Mouse (Mus musculus): Measurements from ENCODE around the gene Sez6. TPM values are rescaled to one million over a fixed set of nuclear protein-coding genes. Genes with fewer than 3 reads are reported as not detected.

Sez6 gene
- polyA plus RNA-seq, 1 experiment from 2014 or later = not detected

- ATAC-seq = no peak
- DNase-seq (ENCODE audit: low read depth, low spot score) = no peak
- in situ Hi-C loops (cut with MboI; ENCODE audit: low pct_unique_long_range_greater_than_20kb) = no loop called here
- ChIA-PET POLR2A (no interaction called here), CTCF (interaction anchor here (1.2 kb wide), 1 partner anchor 105 kb away, joined by 3 read pairs; no protein-coding TSS in a partner anchor)
- H3K27me3 ChIP-seq = peaks cover 38% of the 10 kb centered on the region
- TF ChIP-seq CTCF (IDR thresholded peaks at IDR 0.05) = no peak
Observed at GRCm38 (mm10) chr11:77925836-77926657, 4.6 kb upstream of the Sez6 start.

GRCm38 (mm10) chr11:77926666-77927065 lies 3.9 kb upstream of the Sez6 start:
- ATAC-seq (no peak), DNase-seq (ENCODE audit: low read depth, low spot score) (no peak)
- peaks cover 41% of the 10 kb centered on the region for H3K27me3 ChIP-seq
- ChIA-PET CTCF (interaction anchor here (1.2 kb wide), 1 partner anchor 106 kb away, joined by 3 read pairs; no protein-coding TSS in a partner anchor), POLR2A (no interaction called here)
- no peak for TF ChIP-seq CTCF (IDR thresholded peaks at IDR 0.05)
- in situ Hi-C loops (cut with MboI; ENCODE audit: low pct_unique_long_range_greater_than_20kb) = no loop called here

- CTCF ChIA-PET = no interaction called here
- H3K27me3 ChIP-seq = peaks cover 47% of the 10 kb centered on the region
- POLR2A ChIA-PET = no interaction called here
- no peak for TF ChIP-seq CTCF (IDR thresholded peaks at IDR 0.05)
- DNase-seq (ENCODE audit: low read depth, low spot score) (peak; percentile 31), ATAC-seq (no peak)
- in situ Hi-C loops (cut with MboI; ENCODE audit: low pct_unique_long_range_greater_than_20kb) = no loop called here
Observed at GRCm38 (mm10) chr11:77927837-77928236, 2.8 kb upstream of the Sez6 start.

GRCm38 (mm10) chr11:77931541-77932433 lies 1.2 kb downstream of the Sez6 start:
- ChIA-PET POLR2A (no interaction called here), CTCF (no interaction called here)
- ATAC-seq = no peak
- H3K27me3 ChIP-seq = peaks cover 68% of the 10 kb centered on the region
- in situ Hi-C loops (cut with MboI; ENCODE audit: low pct_unique_long_range_greater_than_20kb) = no loop called here
- no peak for DNase-seq (ENCODE audit: low read depth, low spot score)
- no peak for TF ChIP-seq CTCF (IDR thresholded peaks at IDR 0.05)

GRCm38 (mm10) chr11:77932576-77932975 lies 2.0 kb downstream of the Sez6 start:
- TF ChIP-seq CTCF (IDR thresholded peaks at IDR 0.05) = no peak
- ChIA-PET CTCF (no interaction called here), POLR2A (no interaction called here)
- peaks cover 76% of the 10 kb centered on the region for H3K27me3 ChIP-seq
- DNase-seq (ENCODE audit: low read depth, low spot score) (no peak), ATAC-seq (no peak)
- in situ Hi-C loops (cut with MboI; ENCODE audit: low pct_unique_long_range_greater_than_20kb) = no loop called here

GRCm38 (mm10) chr11:77934111-77934521 lies 3.5 kb downstream of the Sez6 start:
- ATAC-seq = no peak
- H3K27me3 ChIP-seq = peaks cover 81% of the 10 kb centered on the region
- TF ChIP-seq CTCF (IDR thresholded peaks at IDR 0.05) = no peak
- no peak for DNase-seq (ENCODE audit: low read depth, low spot score)
- in situ Hi-C loops (cut with MboI; ENCODE audit: low pct_unique_long_range_greater_than_20kb) = no loop called here
- ChIA-PET POLR2A (no interaction called here), CTCF (interaction anchor here (1.3 to 1.6 kb wide), 3 partner anchors 10 to 25 kb away, joined by 3 to 4 read pairs (median 3); no protein-coding TSS in a partner anchor)

- DNase-seq (ENCODE audit: low read depth, low spot score) (no peak), ATAC-seq (no peak)
- ChIA-PET CTCF (interaction anchor here (1.3 to 1.6 kb wide), 4 partner anchors 9 to 35 kb away, joined by 3 to 4 read pairs (median 3); no protein-coding TSS in a partner anchor), POLR2A (no interaction called here)
- TF ChIP-seq CTCF (IDR thresholded peaks at IDR 0.05) = no peak
- in situ Hi-C loops (cut with MboI; ENCODE audit: low pct_unique_long_range_greater_than_20kb) = no loop called here
- H3K27me3 ChIP-seq = peaks cover 80% of the 10 kb centered on the region
Observed at GRCm38 (mm10) chr11:77934568-77935311, 4.1 kb downstream of the Sez6 start.

- peaks cover 80% of the 10 kb centered on the region for H3K27me3 ChIP-seq
Observed at GRCm38 (mm10) chr11:77936846-77937245, 6.2 kb downstream of the Sez6 start.

GRCm38 (mm10) chr11:77937649-77938410 lies 7.2 kb downstream of the Sez6 start:
- DNase-seq (ENCODE audit: low read depth, low spot score) (no peak), ATAC-seq (no peak)
- POLR2A ChIA-PET = no interaction called here
- H3K27me3 ChIP-seq = peaks cover 75% of the 10 kb centered on the region
- TF ChIP-seq CTCF (IDR thresholded peaks at IDR 0.05) = no peak
- CTCF ChIA-PET = interaction anchor here (0.9 kb wide), 1 partner anchor 8 kb away, joined by 3 read pairs; no protein-coding TSS in a partner anchor
- in situ Hi-C loops (cut with MboI; ENCODE audit: low pct_unique_long_range_greater_than_20kb) = no loop called here

More at GRCm38 (mm10) chr11:77936846-77937245, 6.2 kb downstream of the Sez6 start:
- DNase-seq (ENCODE audit: low read depth, low spot score) (no peak), ATAC-seq (no peak)
- ChIA-PET CTCF (no interaction called here), POLR2A (interaction anchor here (0.5 to 0.6 kb wide), 2 partner anchors 12 to 254 kb away, joined by 3 read pairs; no protein-coding TSS in a partner anchor)
- in situ Hi-C loops (cut with MboI; ENCODE audit: low pct_unique_long_range_greater_than_20kb) = no loop called here
- no peak for TF ChIP-seq CTCF (IDR thresholded peaks at IDR 0.05)
